Mouse (Mus musculus): ENCODE data around the gene Plpp1.

DNA sequence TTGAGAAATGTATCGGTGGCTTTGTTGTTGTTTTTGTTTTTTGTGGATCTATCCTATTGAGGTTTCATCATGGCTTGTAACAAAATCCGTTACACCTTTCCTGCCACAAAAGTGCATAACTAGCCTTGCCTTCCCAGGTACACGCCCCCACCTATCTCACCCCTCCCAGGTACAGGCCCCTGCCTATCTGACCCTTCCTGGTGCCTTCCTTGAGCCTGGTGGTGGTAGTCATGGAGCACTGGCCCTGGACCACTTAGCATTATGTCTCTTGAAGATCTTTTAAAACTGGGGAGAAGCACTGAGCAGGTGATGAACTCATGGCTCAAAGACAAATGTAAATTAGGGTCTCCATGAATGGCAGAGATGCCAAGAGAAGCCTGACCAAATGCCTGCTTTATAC lies 61.8 kb downstream of the Plpp1 start:
- TF ChIP-seq HCFC1 (IDR thresholded peaks at IDR 0.05; ENCODE audit: borderline replicate concordance, insufficient read depth, low read length) (no peak), ZC3H11A (IDR thresholded peaks at IDR 0.05; ENCODE audit: borderline replicate concordance, low read depth, low read length) (no peak), MAFK (IDR thresholded peaks at IDR 0.05; ENCODE audit: insufficient read depth, low read depth, low read length) (no peak)

Measured in ES-E14 (cell line).